Mouse (Mus musculus) cerebellum, adult 2 months (tissue): ENCODE results near the gene Hapln2.

Source experiments
- CTCF ChIP-seq: fragments of 200-500 bp; IDR thresholded peaks from 2 replicates; pipeline ENCODE4 v1.5.1; 2011; ENCODE audit warnings: low read depth, mild to moderate bottlenecking, control low read depth, low read length, moderate library complexity, borderline replicate concordance; ENCODE audit not compliant: insufficient read depth
- POLR2A ChIP-seq: fragments of 200-500 bp; IDR thresholded peaks from 2 replicates; pipeline ENCODE4 v1.6.1; 2011; ENCODE audit warnings: low read length, control low read depth, borderline replicate concordance; ENCODE audit not compliant: insufficient read depth

DNA sequence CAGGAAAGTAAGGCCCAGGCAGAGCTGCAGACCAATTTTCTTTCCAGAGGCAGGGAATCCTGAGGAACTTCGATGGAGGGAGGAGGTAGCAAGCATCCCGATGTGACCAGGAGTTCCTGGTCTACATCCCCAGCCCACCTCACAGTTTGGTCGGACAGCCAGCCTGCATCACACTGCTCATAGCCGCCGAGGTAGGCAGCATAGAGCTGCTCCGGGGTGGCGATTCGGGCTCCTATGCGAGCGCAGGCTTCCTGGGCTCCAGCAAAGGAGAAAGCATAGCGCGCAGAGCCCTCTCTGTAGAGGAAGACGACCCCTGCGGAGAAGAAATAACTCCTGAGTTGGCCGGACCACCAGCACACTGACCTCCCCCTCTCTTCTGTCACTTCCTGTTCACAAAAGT, 31.0 kb downstream of the Hapln2 start:
- no peak for TF ChIP-seq POLR2A
- no peak for TF ChIP-seq CTCF
